Mouse (Mus musculus) c-Kit-negative CD71-positive TER-119-positive erythroid progenitor cells, embryonic 14.5 days (primary cell): ENCODE data around the gene Dspp.

ENCODE experiments used
- DNase-seq: peaks from one replicate; pipeline ENCODE4 v3.0.0-alpha.2; 2013; ENCODE audit warnings: low read depth, low spot score

Dspp gene

GRCm38 (mm10) chr5:104201153-104201950 is 30.8 kb downstream of the Dspp start:
- DNase-seq: no peak

GRCm38 (mm10) chr5:104202351-104202750 is 31.8 kb downstream of the Dspp start, which contains the start of gene Dmp1:
Dmp1 (plus strand) TSS chr5:104202613.
- DNase-seq: no peak

- DNase-seq: no peak
Measured at GRCm38 (mm10) chr5:104212531-104212930, 42.0 kb downstream of the Dspp start.

- no peak for DNase-seq
Measured at GRCm38 (mm10) chr5:104218926-104219325, 48.4 kb downstream of the Dspp start.

- DNase-seq: no peak
Measured at GRCm38 (mm10) chr5:104224299-104224698, 53.8 kb downstream of the Dspp start.

GRCm38 (mm10) chr5:104224750-104225149 is 54.2 kb downstream of the Dspp start:
- DNase-seq: no peak

GRCm38 (mm10) chr5:104228497-104228896 is 58.0 kb downstream of the Dspp start:
- DNase-seq: no peak
